Mouse (Mus musculus): ENCODE measurements around the gene Pakap.

The Pakap gene

GRCm38 (mm10) chr4:57798286-57799018 lies 230.5 kb downstream of the Pakap start:
- DNase-seq (ENCODE audit: low spot score in 2 of 2), result no peak

- DNase-seq (ENCODE audit: low spot score in 2 of 2), result no peak
These were observed 231.3 kb downstream of the Pakap start for GRCm38 (mm10) chr4:57799297-57799696.

- DNase-seq (ENCODE audit: low spot score in 2 of 2), result no peak
These were observed 233.3 kb downstream of the Pakap start for GRCm38 (mm10) chr4:57801239-57801638.

GRCm38 (mm10) chr4:57801986-57802385 lies 234.0 kb downstream of the Pakap start:
- DNase-seq (ENCODE audit: low spot score in 2 of 2), result no peak

GRCm38 (mm10) chr4:57802411-57802810 lies 234.4 kb downstream of the Pakap start:
- no peak for DNase-seq (ENCODE audit: low spot score in 2 of 2)

- no peak for DNase-seq (ENCODE audit: low spot score in 2 of 2)
These were observed 236.9 kb downstream of the Pakap start for GRCm38 (mm10) chr4:57804902-57805301.

GRCm38 (mm10) chr4:57809449-57809848 lies 241.5 kb downstream of the Pakap start:
- no peak for DNase-seq (ENCODE audit: low spot score in 2 of 2)

- DNase-seq (ENCODE audit: low spot score in 2 of 2), result no peak
These were observed 244.1 kb downstream of the Pakap start for GRCm38 (mm10) chr4:57812075-57812474.

GRCm38 (mm10) chr4:57812916-57813575 lies 245.1 kb downstream of the Pakap start:
- DNase-seq (ENCODE audit: low spot score in 2 of 2), result no peak

GRCm38 (mm10) chr4:57813576-57813945 lies 245.6 kb downstream of the Pakap start:
- no peak for DNase-seq (ENCODE audit: low spot score in 2 of 2)

- no peak for DNase-seq (ENCODE audit: low spot score in 2 of 2)
These were observed 247.4 kb downstream of the Pakap start for GRCm38 (mm10) chr4:57815355-57815754.

GRCm38 (mm10) chr4:57816146-57816545 lies 248.2 kb downstream of the Pakap start:
- DNase-seq (ENCODE audit: low spot score in 2 of 2), result no peak

GRCm38 (mm10) chr4:57820839-57821374 lies 252.9 kb downstream of the Pakap start:
- DNase-seq (ENCODE audit: low spot score in 2 of 2), result no peak

- DNase-seq (ENCODE audit: low spot score in 2 of 2), result no peak
These were observed 253.8 kb downstream of the Pakap start for GRCm38 (mm10) chr4:57821556-57822356.

GRCm38 (mm10) chr4:57822641-57823040 lies 254.7 kb downstream of the Pakap start:
- DNase-seq (ENCODE audit: low spot score in 2 of 2), result no peak

- no peak for DNase-seq (ENCODE audit: low spot score in 2 of 2)
These were observed 256.8 kb downstream of the Pakap start for GRCm38 (mm10) chr4:57824626-57825240.

GRCm38 (mm10) chr4:57826272-57826671 lies 258.3 kb downstream of the Pakap start:
- DNase-seq (ENCODE audit: low spot score in 2 of 2), result no peak

GRCm38 (mm10) chr4:57829131-57829530 lies 261.2 kb downstream of the Pakap start:
- no peak for DNase-seq (ENCODE audit: low spot score in 2 of 2)

- DNase-seq (ENCODE audit: low spot score in 2 of 2), result no peak
These were observed 261.8 kb downstream of the Pakap start for GRCm38 (mm10) chr4:57829740-57830139.

- DNase-seq (ENCODE audit: low spot score in 2 of 2), result no peak
These were observed 264.3 kb downstream of the Pakap start for GRCm38 (mm10) chr4:57832318-57832717.

- no peak for DNase-seq (ENCODE audit: low spot score in 2 of 2)
These were observed 265.1 kb downstream of the Pakap start for GRCm38 (mm10) chr4:57833060-57833459.

- no peak for DNase-seq (ENCODE audit: low spot score in 2 of 2)
These were observed 266.2 kb downstream of the Pakap start for GRCm38 (mm10) chr4:57834141-57834540.

Data from frontal cortex, postnatal 25 days (tissue).